ENCODE assay signal across 17 mouse cellular contexts in genomic region chr2:157053787-157054186, GRCm38 (mm10). TPM values are rescaled to one million over a fixed set of nuclear protein-coding genes. Genes with fewer than 3 reads are reported as not detected.
DNase-seq lines count a peak whose midpoint lies in the region; ATAC-seq lines count a peak whose summit lies in the region.
"Had no signal": no experiment of that assay in that cellular context is flagged by ENCODE, and none has a peak within 500 bp of the region (broad histone marks: within the 10 kb centered on the region; RNA-seq: fewer than 3 reads in every experiment).

No protein-coding gene starts in this region.

- WGBS in heart, embryonic 13.5 days, result 76% methylated on average over 4 of the region's 4 CpGs
- WGBS in heart, embryonic 10.5 days, result 76% methylated on average over 4 of the region's 4 CpGs
- 83% methylated on average over 4 of the region's 4 CpGs for WGBS in limb, embryonic 15.5 days
- 85% methylated on average over 4 of the region's 4 CpGs for WGBS in limb, embryonic 10.5 days
- 81% methylated on average over 4 of the region's 4 CpGs for WGBS in forebrain, embryonic 13.5 days

- H3K4me1 ChIP-seq in heart, embryonic 13.5 days, result peaks cover 66% of the 10 kb centered on the region
- peaks cover 50% of the 10 kb centered on the region for H3K4me1 ChIP-seq in heart, embryonic 10.5 days
- peaks cover 49% of the 10 kb centered on the region for H3K4me1 ChIP-seq in limb, embryonic 15.5 days
- H3K4me1 ChIP-seq in limb, embryonic 10.5 days, result peaks cover 13% of the 10 kb centered on the region
- H3K4me1 ChIP-seq in forebrain, embryonic 13.5 days, result peaks cover 55% of the 10 kb centered on the region

- H3K36me3 ChIP-seq in heart, embryonic 13.5 days, result peaks cover 65% of the 10 kb centered on the region
- H3K36me3 ChIP-seq in heart, embryonic 10.5 days, result peaks cover 75% of the 10 kb centered on the region
- peaks cover 57% of the 10 kb centered on the region for H3K36me3 ChIP-seq in limb, embryonic 15.5 days
- H3K36me3 ChIP-seq in limb, embryonic 10.5 days, result peaks cover 93% of the 10 kb centered on the region
- peaks cover 65% of the 10 kb centered on the region for H3K36me3 ChIP-seq in forebrain, embryonic 13.5 days (ENCODE audit: poor library complexity, severe bottlenecking)

- H3K4me3 ChIP-seq in heart, embryonic 13.5 days, result no peak overlapping the region
- H3K4me3 ChIP-seq in heart, embryonic 10.5 days, result no peak overlapping the region
- H3K4me3 ChIP-seq in limb, embryonic 15.5 days, result no peak overlapping the region
- no peak overlapping the region for H3K4me3 ChIP-seq in limb, embryonic 10.5 days
- no peak overlapping the region for H3K4me3 ChIP-seq in forebrain, embryonic 13.5 days
- H3K4me3 ChIP-seq: liver, embryonic 15.5 days had no signal

- DNase-seq in heart, embryonic 10.5 days (ENCODE audit: low spot score), result no peak
- no peak for DNase-seq in limb, embryonic 10.5 days (ENCODE audit: low spot score)
- DNase-seq in 416B (ENCODE audit: low read depth) (peak; percentile 39), R1 (ENCODE audit: low read depth, low spot score) (peak; percentile 59)
- DNase-seq: cerebellum, adult 9-10 months; gastrocnemius, postnatal 25 days; kidney, postnatal 14 days; right cerebral cortex, postnatal 14 days had no signal

- H3K9me3 ChIP-seq in heart, embryonic 13.5 days, result no peaks in the 10 kb centered on the region
- no peaks in the 10 kb centered on the region for H3K9me3 ChIP-seq in heart, embryonic 10.5 days
- no peaks in the 10 kb centered on the region for H3K9me3 ChIP-seq in limb, embryonic 15.5 days
- no peaks in the 10 kb centered on the region for H3K9me3 ChIP-seq in limb, embryonic 10.5 days (replicated peaks)
- H3K9me3 ChIP-seq in forebrain, embryonic 13.5 days (replicated peaks), result no peaks in the 10 kb centered on the region
- H3K9me3 ChIP-seq: liver, embryonic 15.5 days had no signal

- ATAC-seq in heart, embryonic 13.5 days (ENCODE audit: extremely low read depth, insufficient number of reproducible peaks, low FRiP score, low TSS enrichment), result no peak
- ATAC-seq in limb, embryonic 15.5 days (ENCODE audit: insufficient number of reproducible peaks, low FRiP score, low TSS enrichment, low read depth), result no peak
- ATAC-seq in activated CD4-positive, CD25-positive, alpha-beta regulatory T cell, adult 4 months, result no peak
- no peak for ATAC-seq in forebrain, embryonic 13.5 days
- ATAC-seq: hindbrain, embryonic 16.5 days; midbrain, embryonic 16.5 days had no signal

- H3K4me2 ChIP-seq in heart, embryonic 13.5 days, result no peak overlapping the region
- no peak overlapping the region for H3K4me2 ChIP-seq in limb, embryonic 15.5 days
- H3K4me2 ChIP-seq in forebrain, embryonic 13.5 days, result no peak overlapping the region
- H3K4me2 ChIP-seq: liver, embryonic 15.5 days had no signal

- no peaks in the 10 kb centered on the region for H3K27me3 ChIP-seq in heart, embryonic 13.5 days (replicated peaks)
- H3K27me3 ChIP-seq in heart, embryonic 10.5 days (ENCODE audit: insufficient read depth, poor library complexity, severe bottlenecking), result no peaks in the 10 kb centered on the region
- H3K27me3 ChIP-seq in limb, embryonic 15.5 days, result no peaks in the 10 kb centered on the region
- no peaks in the 10 kb centered on the region for H3K27me3 ChIP-seq in limb, embryonic 10.5 days (ENCODE audit: low read depth, poor library complexity, severe bottlenecking)
- no peaks in the 10 kb centered on the region for H3K27me3 ChIP-seq in forebrain, embryonic 13.5 days
- H3K27me3 ChIP-seq: liver, embryonic 15.5 days had no signal

- H3K27ac ChIP-seq in heart, embryonic 13.5 days (replicated peaks), result peak overlapping the region; percentile 93
- H3K27ac ChIP-seq in heart, embryonic 10.5 days, result no peak overlapping the region
- 0 out of 2 replicates have a peak overlapping the region, but pooled peaks have one; percentile 82 for H3K27ac ChIP-seq in limb, embryonic 15.5 days
- no peak overlapping the region for H3K27ac ChIP-seq in limb, embryonic 10.5 days
- no peak overlapping the region for H3K27ac ChIP-seq in forebrain, embryonic 13.5 days
- H3K27ac ChIP-seq: liver, embryonic 15.5 days had no signal

- H3K9ac ChIP-seq in heart, embryonic 13.5 days, result no peak overlapping the region
- no peak overlapping the region for H3K9ac ChIP-seq in limb, embryonic 15.5 days
- H3K9ac ChIP-seq in forebrain, embryonic 13.5 days, result no peak overlapping the region
- H3K9ac ChIP-seq: liver, embryonic 15.5 days had no signal

RNA-seq across cellular contexts. Expression of gene Soga1, which starts 25.3 kb away (rescaled TPM):
- polyA plus RNA-seq in heart, embryonic 13.5 days (2015; fragmentation: Nextera tagmentation; extraction: Ambion mirVana), result 2.6 TPM in 2 replicates
- 2.2 and 3.9 TPM in 2 replicates for polyA plus RNA-seq in heart, embryonic 10.5 days (2016; fragmentation: Nextera tagmentation; extraction: Ambion mirVana)
- polyA plus RNA-seq in limb, embryonic 15.5 days (2015; fragmentation: Nextera tagmentation; extraction: Ambion mirVana), result 2.3 and 2.9 TPM in 2 replicates
- polyA plus RNA-seq in limb, embryonic 10.5 days (2016; fragmentation: Nextera tagmentation; extraction: Ambion mirVana), result 5.3 and 5.7 TPM in 2 replicates
- polyA plus RNA-seq in activated CD4-positive, CD25-positive, alpha-beta regulatory T cell, adult 4 months (2017; shearing (Covaris generic)), result under 1 TPM in 1 of 2 experiments, not detected in 1; 0.05 TPM
- polyA plus RNA-seq in forebrain, embryonic 13.5 days (2015; fragmentation: Nextera tagmentation; extraction: Ambion mirVana), result 4.8 and 5.1 TPM in 2 replicates

RNA-seq across cellular contexts. Expression of gene Tldc2, which starts 33.1 kb away (rescaled TPM):
- polyA plus RNA-seq in heart, embryonic 13.5 days (2015; fragmentation: Nextera tagmentation; extraction: Ambion mirVana), result not detected in 2 replicates
- not detected in 2 replicates for polyA plus RNA-seq in heart, embryonic 10.5 days (2016; fragmentation: Nextera tagmentation; extraction: Ambion mirVana)
- not detected in 2 replicates for polyA plus RNA-seq in limb, embryonic 15.5 days (2015; fragmentation: Nextera tagmentation; extraction: Ambion mirVana)
- polyA plus RNA-seq in limb, embryonic 10.5 days (2016; fragmentation: Nextera tagmentation; extraction: Ambion mirVana), result not detected in 2 replicates
- not detected for polyA plus RNA-seq in activated CD4-positive, CD25-positive, alpha-beta regulatory T cell, adult 4 months (2017; shearing (Covaris generic))
- polyA plus RNA-seq in forebrain, embryonic 13.5 days (2015; fragmentation: Nextera tagmentation; extraction: Ambion mirVana), result not detected in 2 replicates
- polyA plus RNA-seq: embryonic facial prominence, embryonic 11.5 days; forebrain, embryonic 11.5 days; hindbrain, embryonic 16.5 days; liver, embryonic 15.5 days; midbrain, embryonic 16.5 days had no signal

RNA-seq across cellular contexts. Expression of gene Dsn1, which starts 46.8 kb away (rescaled TPM):
- polyA plus RNA-seq in heart, embryonic 13.5 days (2015; fragmentation: Nextera tagmentation; extraction: Ambion mirVana), result 30.2 and 33.6 TPM in 2 replicates
- polyA plus RNA-seq in heart, embryonic 10.5 days (2016; fragmentation: Nextera tagmentation; extraction: Ambion mirVana), result 43.7 and 44.0 TPM in 2 replicates
- 29.5 and 31.6 TPM in 2 replicates for polyA plus RNA-seq in limb, embryonic 15.5 days (2015; fragmentation: Nextera tagmentation; extraction: Ambion mirVana)
- 51.3 and 61.5 TPM in 2 replicates for polyA plus RNA-seq in limb, embryonic 10.5 days (2016; fragmentation: Nextera tagmentation; extraction: Ambion mirVana)
- polyA plus RNA-seq in activated CD4-positive, CD25-positive, alpha-beta regulatory T cell, adult 4 months (2017; shearing (Covaris generic)), result 10 to 100 TPM; 16.0 to 17.1 TPM
- 38.8 TPM in 2 replicates for polyA plus RNA-seq in forebrain, embryonic 13.5 days (2015; fragmentation: Nextera tagmentation; extraction: Ambion mirVana)

Comparison
In these comparisons a context has a peak if more than half of its experiments do, and no peak if none do; other contexts are left out.
1. H3K27ac ChIP-seq: peak in heart, embryonic 13.5 days (single experiment) and limb, embryonic 15.5 days (single experiment); none in heart, embryonic 10.5 days (single experiment), limb, embryonic 10.5 days (single experiment) and forebrain, embryonic 13.5 days (single experiment).
2. DNase-seq: peak in 416B (single experiment) and R1 (single experiment); none in heart, embryonic 10.5 days (single experiment) and limb, embryonic 10.5 days (single experiment).